Mouse (Mus musculus): ENCODE results near the gene Chkb. TPM values are rescaled to one million over a fixed set of nuclear protein-coding genes. Genes with fewer than 3 reads are reported as not detected.

Gene Chkb
- polyA plus RNA-seq, 1 experiment from 2014 or later: 73.8 TPM

Other genes starting within 250 kb of the Chkb start
- gene Plxnb2, start 249.1 kb downstream of the Chkb start, polyA plus RNA-seq (2015; fragmentation: Nextera tagmentation; extraction: Ambion mirVana): 76.5 and 109 TPM in 2 replicates
- gene Dennd6b, start 233.4 kb downstream of the Chkb start, polyA plus RNA-seq (2015; fragmentation: Nextera tagmentation; extraction: Ambion mirVana): 15.3 and 18.2 TPM in 2 replicates
- gene Ppp6r2, start 218.4 kb downstream of the Chkb start, polyA plus RNA-seq (2015; fragmentation: Nextera tagmentation; extraction: Ambion mirVana): 18.6 and 22.7 TPM in 2 replicates
- 27.5 and 45.9 TPM in 2 replicates for gene Sbf1, start 114.6 kb downstream of the Chkb start, polyA plus RNA-seq (2015; fragmentation: Nextera tagmentation; extraction: Ambion mirVana)
- 0.19 and 0.60 TPM in 2 replicates for gene Adm2, start 107.2 kb downstream of the Chkb start, polyA plus RNA-seq (2015; fragmentation: Nextera tagmentation; extraction: Ambion mirVana)
- gene Miox, start 95.5 kb downstream of the Chkb start, polyA plus RNA-seq (2015; fragmentation: Nextera tagmentation; extraction: Ambion mirVana): 0.28 TPM in 1 of 2 replicates, not detected in the other
- 43.0 and 57.7 TPM in 2 replicates for gene Lmf2, start 74.2 kb downstream of the Chkb start, polyA plus RNA-seq (2015; fragmentation: Nextera tagmentation; extraction: Ambion mirVana)
- gene Ncaph2, start 74.2 kb downstream of the Chkb start, polyA plus RNA-seq (2015; fragmentation: Nextera tagmentation; extraction: Ambion mirVana): 85.3 and 96.9 TPM in 2 replicates
- 7.0 and 8.2 TPM in 2 replicates for gene Sco2, start 56.1 kb downstream of the Chkb start, polyA plus RNA-seq (2015; fragmentation: Nextera tagmentation; extraction: Ambion mirVana)
- 1.2 and 1.3 TPM in 2 replicates for gene Tymp, start 52.9 kb downstream of the Chkb start, polyA plus RNA-seq (2015; fragmentation: Nextera tagmentation; extraction: Ambion mirVana)
- 0.96 and 1.1 TPM in 2 replicates for gene Odf3b, start 50.6 kb downstream of the Chkb start, polyA plus RNA-seq (2015; fragmentation: Nextera tagmentation; extraction: Ambion mirVana)
- gene Klhdc7b, start 45.0 kb downstream of the Chkb start, polyA plus RNA-seq (2015; fragmentation: Nextera tagmentation; extraction: Ambion mirVana): not detected in 2 replicates
- not detected in 2 replicates for gene Syce3, start 19.4 kb downstream of the Chkb start, polyA plus RNA-seq (2015; fragmentation: Nextera tagmentation; extraction: Ambion mirVana)
- gene Cpt1b, start 4.0 kb downstream of the Chkb start, polyA plus RNA-seq (2015; fragmentation: Nextera tagmentation; extraction: Ambion mirVana): 169 and 195 TPM in 2 replicates
- gene C730034F03Rik, start 319 bp downstream of the Chkb start, polyA plus RNA-seq (2015; fragmentation: Nextera tagmentation; extraction: Ambion mirVana): 3.3 and 3.9 TPM in 2 replicates
- gene Gm44502, start 212 bp downstream of the Chkb start, polyA plus RNA-seq (2015; fragmentation: Nextera tagmentation; extraction: Ambion mirVana): 0.16 and 0.76 TPM in 2 replicates
- 0.16 and 1.3 TPM in 2 replicates for gene Mapk8ip2, start 24.0 kb upstream of the Chkb start, polyA plus RNA-seq (2015; fragmentation: Nextera tagmentation; extraction: Ambion mirVana)
- gene Arsa, start 47.5 kb upstream of the Chkb start, polyA plus RNA-seq (2015; fragmentation: Nextera tagmentation; extraction: Ambion mirVana): 16.3 and 19.9 TPM in 2 replicates
- gene Shank3, start 69.7 kb upstream of the Chkb start, polyA plus RNA-seq (2015; fragmentation: Nextera tagmentation; extraction: Ambion mirVana): 1.4 and 2.1 TPM in 2 replicates
- gene Acr, start 138.4 kb upstream of the Chkb start, polyA plus RNA-seq (2015; fragmentation: Nextera tagmentation; extraction: Ambion mirVana): 0.08 and 0.22 TPM in 2 replicates
- 18.1 and 22.3 TPM in 2 replicates for gene Rabl2, start 162.0 kb upstream of the Chkb start, polyA plus RNA-seq (2015; fragmentation: Nextera tagmentation; extraction: Ambion mirVana)

Measured in heart, embryonic 15.5 days (tissue).